In the genomic region with DNA sequence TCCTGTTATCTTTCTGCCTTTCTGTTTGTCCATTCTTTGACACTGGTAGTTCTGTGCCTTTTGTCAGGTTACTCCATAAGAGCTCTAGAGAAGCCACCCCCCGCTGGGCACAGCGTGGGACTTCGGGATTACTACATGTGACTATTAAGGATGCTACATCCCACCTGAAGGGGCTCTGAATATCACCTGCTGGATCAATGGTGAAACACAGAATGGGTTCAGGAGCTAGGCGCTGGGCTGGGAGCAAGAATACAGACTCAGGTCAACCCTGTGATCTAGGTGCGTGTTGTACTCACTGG, we compare ENCODE assay signal across 8 mouse cellular contexts. TPM values are rescaled to one million over a fixed set of nuclear protein-coding genes. Genes with fewer than 3 reads are reported as not detected.
A peak's percentile ranks its signal among the peaks of the same experiment; 100 is the strongest.
DNase-seq lines count a peak whose midpoint lies in the region; ATAC-seq lines count a peak whose summit lies in the region.

No protein-coding gene starts in this region.

- peak overlapping the region; percentile 67; the same call in 1 of the 2 replicates for H3K4me3 ChIP-seq in lung, embryonic 16.5 days (ENCODE audit: low read length)
- H3K4me3 ChIP-seq in hindbrain, embryonic 14.5 days (replicated peaks; ENCODE audit: low read length): no peak overlapping the region
- H3K4me3 ChIP-seq in neural tube, embryonic 13.5 days: no peak overlapping the region

- DNase-seq in heart, adult 11 months: peak; percentile 91
- no peak for DNase-seq in heart, adult 9 months (ENCODE audit: low spot score in 2 of 2)
- no peak for DNase-seq in lung, postnatal 14 days
- DNase-seq in hindbrain, embryonic 14.5 days (ENCODE audit: low spot score): no peak
- DNase-seq in layer of hippocampus, postnatal 36 days: no peak
- no peak for DNase-seq in cerebellum, adult 9-10 months

- peak overlapping the region; percentile 79 for H3K4me2 ChIP-seq in lung, embryonic 16.5 days (ENCODE audit: low read depth, low read length)
- peak overlapping the region; percentile 73; the same call in 1 of the 2 replicates for H3K4me2 ChIP-seq in hindbrain, embryonic 14.5 days (replicated peaks)
- H3K4me2 ChIP-seq in neural tube, embryonic 13.5 days: peak overlapping the region; percentile 65; the same call in 1 of the 2 replicates

- H3K9ac ChIP-seq in lung, embryonic 16.5 days (ENCODE audit: low read length): no peak overlapping the region
- no peak overlapping the region for H3K9ac ChIP-seq in hindbrain, embryonic 14.5 days
- no peak overlapping the region for H3K9ac ChIP-seq in neural tube, embryonic 13.5 days

- 42% methylated on average over 5 of the region's 5 CpGs for WGBS in lung, embryonic 16.5 days
- WGBS in hindbrain, embryonic 14.5 days: 37% methylated on average over 5 of the region's 5 CpGs
- WGBS in neural tube, embryonic 13.5 days: 40% methylated on average over 5 of the region's 5 CpGs

- H3K36me3 ChIP-seq in lung, embryonic 16.5 days (ENCODE audit: control insufficient read depth, insufficient read depth, low read length): no peaks in the 10 kb centered on the region
- no peaks in the 10 kb centered on the region for H3K36me3 ChIP-seq in hindbrain, embryonic 14.5 days (replicated peaks; ENCODE audit: control insufficient read depth, insufficient read depth)
- H3K36me3 ChIP-seq in neural tube, embryonic 13.5 days: no peaks in the 10 kb centered on the region

- ATAC-seq in lung, embryonic 16.5 days (ENCODE audit: low read depth): no peak
- ATAC-seq in hindbrain, embryonic 14.5 days (ENCODE audit: low FRiP score): no peak
- ATAC-seq in neural tube, embryonic 13.5 days (ENCODE audit: low read depth): no peak

- no peaks in the 10 kb centered on the region for H3K27me3 ChIP-seq in lung, embryonic 16.5 days (ENCODE audit: control insufficient read depth, insufficient read depth, low read depth, low read length)
- H3K27me3 ChIP-seq in hindbrain, embryonic 14.5 days (ENCODE audit: control insufficient read depth, insufficient read depth, low read length): no peaks in the 10 kb centered on the region
- H3K27me3 ChIP-seq in neural tube, embryonic 13.5 days: peaks cover 11% of the 10 kb centered on the region

- no peaks in the 10 kb centered on the region; the same call in 1 of the 2 replicates for H3K4me1 ChIP-seq in lung, embryonic 16.5 days (replicated peaks; ENCODE audit: control insufficient read depth, insufficient read depth, low read length)
- no peaks in the 10 kb centered on the region for H3K4me1 ChIP-seq in hindbrain, embryonic 14.5 days (replicated peaks; ENCODE audit: control insufficient read depth, insufficient read depth, low read length)
- peaks cover 8% of the 10 kb centered on the region; the same call in 1 of the 2 replicates for H3K4me1 ChIP-seq in neural tube, embryonic 13.5 days (replicated peaks)

- no peaks in the 10 kb centered on the region for H3K9me3 ChIP-seq in lung, embryonic 16.5 days (ENCODE audit: control insufficient read depth, low read length)
- no peaks in the 10 kb centered on the region for H3K9me3 ChIP-seq in hindbrain, embryonic 14.5 days (ENCODE audit: control insufficient read depth, low read length)
- H3K9me3 ChIP-seq in neural tube, embryonic 13.5 days: no peaks in the 10 kb centered on the region

- H3K27ac ChIP-seq in lung, embryonic 16.5 days (ENCODE audit: low read length): no peak overlapping the region
- H3K27ac ChIP-seq in hindbrain, embryonic 14.5 days: no peak overlapping the region
- H3K27ac ChIP-seq in neural tube, embryonic 13.5 days (replicated peaks): no peak overlapping the region

RNA-seq across cellular contexts. Expression of gene Sh3bp2, which starts 0.8 kb away (rescaled TPM):
- polyA plus RNA-seq in lung, embryonic 16.5 days (2015; fragmentation: Nextera tagmentation; extraction: Ambion mirVana): 5.9 and 11.0 TPM in 2 replicates
- polyA plus RNA-seq in hindbrain, embryonic 14.5 days (2014; fragmentation: Nextera tagmentation; extraction: Ambion mirVana): 18.7 and 21.4 TPM in 2 replicates
- polyA plus RNA-seq in neural tube, embryonic 13.5 days (2015; fragmentation: Nextera tagmentation; extraction: Ambion mirVana): 15.0 and 16.7 TPM in 2 replicates
- total RNA-seq in layer of hippocampus, postnatal 36 days (2021): 1 to 10 TPM; 3.2 to 4.5 TPM

RNA-seq across cellular contexts. Expression of gene Tnip2, which starts 12.6 kb away (rescaled TPM):
- polyA plus RNA-seq in lung, embryonic 16.5 days (2015; fragmentation: Nextera tagmentation; extraction: Ambion mirVana): 23.4 and 27.3 TPM in 2 replicates
- polyA plus RNA-seq in hindbrain, embryonic 14.5 days (2014; fragmentation: Nextera tagmentation; extraction: Ambion mirVana): 10.1 and 10.5 TPM in 2 replicates
- polyA plus RNA-seq in neural tube, embryonic 13.5 days (2015; fragmentation: Nextera tagmentation; extraction: Ambion mirVana): 8.1 and 11.3 TPM in 2 replicates
- total RNA-seq in layer of hippocampus, postnatal 36 days (2021): 10 to 100 TPM; 22.5 to 26.3 TPM

RNA-seq across cellular contexts. Expression of gene Add1, which starts 47.0 kb away (rescaled TPM):
- 201 and 210 TPM in 2 replicates for polyA plus RNA-seq in lung, embryonic 16.5 days (2015; fragmentation: Nextera tagmentation; extraction: Ambion mirVana)
- 225 and 234 TPM in 2 replicates for polyA plus RNA-seq in hindbrain, embryonic 14.5 days (2014; fragmentation: Nextera tagmentation; extraction: Ambion mirVana)
- polyA plus RNA-seq in neural tube, embryonic 13.5 days (2015; fragmentation: Nextera tagmentation; extraction: Ambion mirVana): 208 and 221 TPM in 2 replicates
- 100 to 1,000 TPM; 441 to 450 TPM for total RNA-seq in layer of hippocampus, postnatal 36 days (2021)
